Mouse (Mus musculus) lung, embryonic 15.5 days (tissue): ENCODE data around the gene Odf3b. TPM values are rescaled to one million over a fixed set of nuclear protein-coding genes. Genes with fewer than 3 reads are reported as not detected.

ENCODE experiments used
- polyA plus RNA-seq: library from polyadenylated mRNA; unstranded; fragments of >200 nt; fragmentation: Nextera tagmentation; extraction: Ambion mirVana; gene quantifications from 2 replicates; pipeline ENCODE4 v1.2.1, GENCODE M21; 2015

Odf3b gene
- polyA plus RNA-seq, 1 experiment from 2014 or later: 4.1 TPM

Other genes with a start within 250 kb of the Odf3b start
- 12.5 and 13.4 TPM in 2 replicates for gene Mapk12, start 238.6 kb downstream of the Odf3b start, polyA plus RNA-seq
- gene Mapk11, start 229.7 kb downstream of the Odf3b start, polyA plus RNA-seq: 10.0 and 12.6 TPM in 2 replicates
- gene Plxnb2, start 198.5 kb downstream of the Odf3b start, polyA plus RNA-seq: 123 and 128 TPM in 2 replicates
- gene Dennd6b, start 182.8 kb downstream of the Odf3b start, polyA plus RNA-seq: 11.0 and 11.8 TPM in 2 replicates
- gene Ppp6r2, start 167.7 kb downstream of the Odf3b start, polyA plus RNA-seq: 24.5 and 28.5 TPM in 2 replicates
- 50.3 and 53.7 TPM in 2 replicates for gene Sbf1, start 64.0 kb downstream of the Odf3b start, polyA plus RNA-seq
- 0.45 and 0.69 TPM in 2 replicates for gene Adm2, start 56.6 kb downstream of the Odf3b start, polyA plus RNA-seq
- gene Miox, start 44.9 kb downstream of the Odf3b start, polyA plus RNA-seq: not detected in 2 replicates
- 70.7 and 74.4 TPM in 2 replicates for gene Lmf2, start 23.6 kb downstream of the Odf3b start, polyA plus RNA-seq
- gene Ncaph2, start 23.6 kb downstream of the Odf3b start, polyA plus RNA-seq: 160 and 168 TPM in 2 replicates
- gene Sco2, start 5.4 kb downstream of the Odf3b start, polyA plus RNA-seq: 5.6 and 5.9 TPM in 2 replicates
- gene Tymp, start 2.2 kb downstream of the Odf3b start, polyA plus RNA-seq: 1.1 and 1.7 TPM in 2 replicates
- gene Klhdc7b, start 5.6 kb upstream of the Odf3b start, polyA plus RNA-seq: not detected in 2 replicates
- gene Syce3, start 31.2 kb upstream of the Odf3b start, polyA plus RNA-seq: not detected in 2 replicates
- 4.2 and 5.1 TPM in 2 replicates for gene Cpt1b, start 46.6 kb upstream of the Odf3b start, polyA plus RNA-seq
- gene C730034F03Rik, start 50.3 kb upstream of the Odf3b start, polyA plus RNA-seq: 2.3 and 2.4 TPM in 2 replicates
- 0.40 TPM in 1 of 2 replicates, not detected in the other for gene Gm44502, start 50.4 kb upstream of the Odf3b start, polyA plus RNA-seq
- 51.3 and 57.9 TPM in 2 replicates for gene Chkb, start 50.6 kb upstream of the Odf3b start, polyA plus RNA-seq
- 0.65 and 0.97 TPM in 2 replicates for gene Mapk8ip2, start 74.6 kb upstream of the Odf3b start, polyA plus RNA-seq
- gene Arsa, start 98.1 kb upstream of the Odf3b start, polyA plus RNA-seq: 21.5 and 22.7 TPM in 2 replicates
- gene Shank3, start 120.3 kb upstream of the Odf3b start, polyA plus RNA-seq: 2.5 and 2.8 TPM in 2 replicates
- 0.10 and 0.20 TPM in 2 replicates for gene Acr, start 189.0 kb upstream of the Odf3b start, polyA plus RNA-seq
- gene Rabl2, start 212.6 kb upstream of the Odf3b start, polyA plus RNA-seq: 45.9 and 46.2 TPM in 2 replicates